Mouse (Mus musculus): ENCODE data around the gene Arl6ip5.

Gene Arl6ip5

GRCm38 (mm10) chr6:97273777-97274176 is 63.3 kb downstream of the Arl6ip5 start:
- DNase-seq = no peak

GRCm38 (mm10) chr6:97275760-97276159 is 65.3 kb downstream of the Arl6ip5 start:
- no peak for DNase-seq

GRCm38 (mm10) chr6:97276366-97276765 is 65.9 kb downstream of the Arl6ip5 start:
- no peak for DNase-seq

GRCm38 (mm10) chr6:97276890-97277497 is 66.5 kb downstream of the Arl6ip5 start:
- DNase-seq = no peak

- DNase-seq = peak; percentile 26 to 52
These were observed 67.7 kb downstream of the Arl6ip5 start for GRCm38 (mm10) chr6:97278014-97278787.

GRCm38 (mm10) chr6:97278878-97279277 is 68.4 kb downstream of the Arl6ip5 start:
- DNase-seq = no peak
